Mouse (Mus musculus) heart, adult 10 weeks (tissue): ENCODE data around the gene Was. TPM values are rescaled to one million over a fixed set of nuclear protein-coding genes. Genes with fewer than 3 reads are reported as not detected.

Experiments
- polyA plus RNA-seq: library from polyadenylated mRNA; stranded (reverse); fragments of 350-450 nt; fragmentation: Illumina TruSeq; extraction: RNeasy Lipid Tissue Mini Kit (QIAGEN cat#74804); gene quantifications from one replicate; pipeline ENCODE4 v1.2.3, GENCODE M21; 2014; ENCODE audit warnings: low read depth, low replicate concordance

Was gene
- polyA plus RNA-seq = 1.2 TPM

DNA sequence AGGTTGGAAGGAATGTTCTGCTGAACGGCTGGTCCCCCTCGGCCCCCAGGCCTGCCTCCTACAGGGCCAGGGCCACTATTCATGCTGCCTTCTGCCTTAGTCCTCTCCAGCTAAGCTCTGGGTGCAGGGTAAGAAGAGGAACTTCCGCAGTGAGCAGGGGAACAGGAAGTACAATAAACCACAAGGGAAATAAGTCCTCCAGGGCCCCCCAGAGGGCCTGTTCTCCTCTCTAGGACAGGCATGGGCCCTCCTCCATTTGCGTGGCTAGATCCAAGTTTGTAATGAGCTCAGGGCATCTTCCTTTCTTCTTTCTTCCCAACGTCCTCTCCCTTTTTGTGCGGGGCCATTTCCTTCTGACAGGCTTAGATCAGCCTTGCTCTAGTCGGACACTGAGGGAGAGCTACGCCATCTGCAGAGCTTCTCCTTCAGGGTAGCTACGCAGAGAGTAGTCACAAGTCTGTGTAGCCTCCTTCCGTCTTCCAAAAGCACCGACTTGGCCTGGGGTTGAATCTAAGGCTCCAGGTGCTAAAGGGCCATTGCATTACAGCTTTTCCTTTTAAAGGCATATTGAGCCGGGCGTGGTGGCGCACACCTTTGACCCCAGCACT, at the start of gene Was:
TSS of gene Was (minus strand) at position 153 of the 608 bp plus-strand sequence.

DNA sequence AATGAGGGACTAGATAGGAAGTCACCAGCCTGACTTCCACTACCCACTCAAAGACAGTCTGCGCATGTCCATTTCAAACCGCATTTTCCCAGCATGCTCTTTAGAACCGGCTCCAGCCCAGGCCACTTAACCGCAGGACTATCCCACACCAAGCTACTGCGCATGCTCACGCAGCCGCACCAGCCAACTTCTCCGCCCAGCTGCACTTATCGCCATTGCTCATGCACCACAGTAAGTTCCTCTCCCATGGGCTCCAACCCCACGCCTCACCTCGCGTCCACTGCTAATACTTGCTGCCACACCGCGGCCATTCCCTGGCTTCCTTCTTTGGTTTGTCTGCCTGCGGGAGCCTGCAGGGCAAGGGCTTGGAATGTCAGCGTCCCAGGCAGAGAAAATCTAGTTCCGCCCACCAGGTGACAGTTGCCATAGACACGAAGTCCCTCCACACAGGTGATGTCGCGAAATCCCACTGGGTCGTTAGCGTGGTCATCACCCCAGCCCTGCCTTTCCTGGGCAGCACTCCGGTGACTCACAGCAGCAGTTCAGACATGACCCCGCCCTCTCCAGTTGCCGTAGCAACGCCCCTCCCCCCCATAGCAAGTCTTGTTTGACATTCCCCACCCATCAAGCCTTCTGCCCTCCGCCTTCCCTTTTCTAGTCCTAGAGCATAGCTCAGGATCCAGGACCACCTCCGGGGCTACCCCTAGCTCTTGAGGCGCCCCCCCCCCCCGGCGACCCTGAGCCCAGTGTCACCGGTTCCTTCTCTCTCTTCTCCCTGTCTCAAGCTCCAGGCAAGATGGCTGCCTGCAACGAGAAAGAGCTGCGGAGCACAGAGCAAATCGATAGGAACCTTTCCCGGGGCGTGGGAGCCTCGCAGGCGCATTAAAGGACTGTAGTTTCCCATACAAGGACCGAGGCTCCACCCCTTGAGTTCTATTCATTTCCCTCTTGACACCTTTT, 42.0 kb upstream of the Was start, which contains the start of gene Wdr13:
TSS of gene Wdr13 (minus strand) at position 876 of the 960 bp plus-strand sequence.

DNA sequence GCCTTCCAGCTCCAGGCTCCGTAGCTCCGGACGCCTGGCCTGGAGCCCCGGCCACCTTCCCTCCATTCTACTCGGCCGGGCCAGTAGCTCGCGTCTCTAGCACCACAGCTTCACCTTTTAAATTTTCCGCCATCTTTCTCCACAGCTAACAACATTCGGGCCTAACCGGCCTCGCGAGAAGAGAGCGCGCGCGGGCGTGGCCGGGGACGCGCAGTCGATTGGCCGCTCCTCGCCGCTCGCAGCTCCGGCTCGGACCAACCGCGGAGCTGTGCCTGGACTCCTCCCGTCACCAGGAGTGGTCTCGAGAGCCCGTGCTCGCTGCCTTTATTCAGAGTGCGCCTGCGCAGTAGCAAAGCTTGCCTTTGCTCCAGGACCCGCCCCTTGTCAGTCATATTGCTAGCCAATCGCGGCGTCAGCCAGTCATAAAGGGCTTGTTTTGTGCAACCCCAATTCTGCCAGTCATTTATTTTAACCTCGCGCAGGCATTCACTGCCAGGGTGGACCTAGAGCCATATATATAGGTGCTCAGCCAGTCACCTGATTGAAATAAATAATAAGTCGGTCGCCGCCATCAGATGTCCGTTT, 15.8 kb downstream of the Was start, which contains the start of gene Suv39h1:
TSS of gene Suv39h1 (minus strand) at position 331 of the 585 bp plus-strand sequence.

Other genes with a start within 250 kb of the Was start
- 30.2 TPM for gene Otud5, start 249.1 kb downstream of the Was start, polyA plus RNA-seq
- gene Pim2, start 212.2 kb downstream of the Was start, polyA plus RNA-seq = 3.6 TPM
- 21.7 TPM for gene Slc35a2, start 206.5 kb downstream of the Was start, polyA plus RNA-seq
- 41.7 TPM for gene Pqbp1, start 191.2 kb downstream of the Was start, polyA plus RNA-seq
- 22.8 TPM for gene Timm17b, start 191.1 kb downstream of the Was start, polyA plus RNA-seq
- not detected for gene Gm10491, start 182.7 kb downstream of the Was start, polyA plus RNA-seq
- not detected for gene Gm10490, start 181.0 kb downstream of the Was start, polyA plus RNA-seq
- gene Pcsk1n, start 170.7 kb downstream of the Was start, polyA plus RNA-seq = not detected
- not detected for gene Eras, start 161.9 kb downstream of the Was start, polyA plus RNA-seq
- gene Hdac6, start 142.6 kb downstream of the Was start, polyA plus RNA-seq = 12.4 TPM
- not detected for gene Gata1, start 112.4 kb downstream of the Was start, polyA plus RNA-seq
- gene Glod5, start 72.0 kb downstream of the Was start, polyA plus RNA-seq = not detected
- gene Suv39h1, start 15.7 kb downstream of the Was start, polyA plus RNA-seq = 4.6 TPM
- gene Wdr13, start 42.4 kb upstream of the Was start, polyA plus RNA-seq = 40.6 TPM
- 112 TPM for gene Rbm3, start 55.4 kb upstream of the Was start, polyA plus RNA-seq
- 3.8 TPM for gene Tbc1d25, start 85.7 kb upstream of the Was start, polyA plus RNA-seq
- gene Ebp, start 103.0 kb upstream of the Was start, polyA plus RNA-seq = 18.6 TPM
- 4.7 TPM for gene Porcn, start 116.0 kb upstream of the Was start, polyA plus RNA-seq
- gene Ftsj1, start 161.9 kb upstream of the Was start, polyA plus RNA-seq = 12.9 TPM
- gene Slc38a5, start 180.6 kb upstream of the Was start, polyA plus RNA-seq = not detected
- not detected for gene Ssxb10, start 236.9 kb upstream of the Was start, polyA plus RNA-seq